Mouse (Mus musculus) myocyte (in vitro differentiated cells): Measurements from ENCODE around the gene Nsmce4a. TPM values are rescaled to one million over a fixed set of nuclear protein-coding genes. Genes with fewer than 3 reads are reported as not detected.

Experiments
- H3K27me3 ChIP-seq: one replicate; pipeline ENCODE4 v1.6.1; 2011; ENCODE audit not compliant: control insufficient read depth, insufficient read depth, insufficient read length
- H3K36me3 ChIP-seq: one replicate; pipeline ENCODE4 v1.6.1; 2011; ENCODE audit not compliant: control insufficient read depth, insufficient read depth
- H3K4me2 ChIP-seq: one replicate; pipeline ENCODE4 v1.6.1; 2011; ENCODE audit warnings: low read depth, control low read depth
- H3K4me3 ChIP-seq: one replicate; pipeline ENCODE4 v1.5.1; 2011; ENCODE audit warnings: mild to moderate bottlenecking, control low read depth, moderate library complexity
- H3K79me2 ChIP-seq: one replicate; pipeline ENCODE4 v1.6.1; 2011; ENCODE audit not compliant: control insufficient read depth, insufficient read depth
- H3ac ChIP-seq: one replicate; pipeline ENCODE4 v1.6.1; 2011; ENCODE audit not compliant: control insufficient read depth, insufficient read length
- CEBPB ChIP-seq: IDR thresholded peaks from 2 replicates; pipeline ENCODE4 v1.6.1; 2011; ENCODE audit warnings: mild to moderate bottlenecking, moderate library complexity; ENCODE audit not compliant: poor library complexity, insufficient read depth, severe bottlenecking
- E2F4 ChIP-seq: IDR thresholded peaks from one replicate; pipeline ENCODE4 v1.6.1; 2011; ENCODE audit warnings: mild to moderate bottlenecking, control low read depth, moderate library complexity; ENCODE audit not compliant: insufficient read depth
- MAX ChIP-seq: IDR thresholded peaks from one replicate; pipeline ENCODE4 v1.6.1; 2011; ENCODE audit warnings: low read depth, mild to moderate bottlenecking, control low read depth
- MYOD1 ChIP-seq, 3 experiments: IDR thresholded peaks; one replicate each; pipeline ENCODE4 v1.6.1; 2011; ENCODE audit warnings: control low read depth in 2 of 3, low read depth in 2 of 3, mild to moderate bottlenecking in 2 of 3, moderate library complexity in 1 of 3; ENCODE audit not compliant: insufficient read length in 2 of 3, control insufficient read depth in 1 of 3
- MYOG ChIP-seq, 3 experiments: IDR thresholded peaks; one replicate each; pipeline ENCODE4 v1.6.1; 2011; ENCODE audit warnings: control low read depth in 2 of 3, low read depth in 2 of 3, mild to moderate bottlenecking in 2 of 3; ENCODE audit not compliant: insufficient read length in 2 of 3, control insufficient read depth in 1 of 3, insufficient read depth in 1 of 3
- POLR2A ChIP-seq: IDR thresholded peaks from one replicate; pipeline ENCODE4 v1.6.1; 2011; ENCODE audit warnings: low read depth, mild to moderate bottlenecking, control low read depth, moderate library complexity; ENCODE audit not compliant: insufficient read length
- POLR2AphosphoS2 ChIP-seq: IDR thresholded peaks from one replicate; pipeline ENCODE4 v1.6.1; 2011; ENCODE audit warnings: low read depth, control low read depth; ENCODE audit not compliant: insufficient read length
- REST ChIP-seq: IDR thresholded peaks from one replicate; pipeline ENCODE4 v1.6.1; 2011; ENCODE audit warnings: mild to moderate bottlenecking, control low read depth, moderate library complexity; ENCODE audit not compliant: insufficient read depth, insufficient read length
- SRF ChIP-seq: IDR thresholded peaks from one replicate; pipeline ENCODE4 v1.6.1; 2011; ENCODE audit warnings: low read depth; ENCODE audit not compliant: control insufficient read depth, insufficient read length
- TCF12 ChIP-seq: IDR thresholded peaks from one replicate; pipeline ENCODE4 v1.6.1; 2011; ENCODE audit warnings: mild to moderate bottlenecking, control low read depth; ENCODE audit not compliant: poor library complexity, insufficient read depth, severe bottlenecking
- TCF3 ChIP-seq: IDR thresholded peaks from one replicate; pipeline ENCODE4 v1.6.1; 2011; ENCODE audit warnings: low read depth, control low read depth; ENCODE audit not compliant: insufficient read length
- USF1 ChIP-seq: IDR thresholded peaks from one replicate; pipeline ENCODE4 v1.6.1; 2011; ENCODE audit warnings: low read depth, mild to moderate bottlenecking, control low read depth, moderate library complexity
- polyA plus RNA-seq: library from polyadenylated mRNA; unstranded; fragments of >200 nt; fragmentation: generic; extraction: Trizol; gene quantifications from one replicate; pipeline ENCODE4 v1.2.1, GENCODE M21; 2012; ENCODE audit warnings: missing spikeins

Gene Nsmce4a
- polyA plus RNA-seq, 1 experiment: 24.4 TPM

- Histone ChIP-seq H3K36me3 (no peaks in the 10 kb centered on the region), H3K27me3 (no peaks in the 10 kb centered on the region), H3K4me3 (no peak overlapping the region), H3K4me2 (no peak overlapping the region), H3ac (no peak overlapping the region), H3K79me2 (no peaks in the 10 kb centered on the region)
- peak in 2 of 3 experiments; percentile 23 to 62 for TF ChIP-seq MYOG (IDR thresholded peaks at IDR 0.05; ENCODE audit: control insufficient read depth in 1 of 3, insufficient read depth in 1 of 3, insufficient read length in 2 of 3, low read depth in 2 of 3)
- TF ChIP-seq MYOD1 (IDR thresholded peaks at IDR 0.05; ENCODE audit: control insufficient read depth in 1 of 3, insufficient read length in 2 of 3, low read depth in 2 of 3): peak in 2 of 3 experiments; percentile 9 to 78
- TF ChIP-seq POLR2A: no peak
Observed at GRCm38 (mm10) chr7:130568783-130569436, 4.0 kb downstream of the Nsmce4a start.

GRCm38 (mm10) chr7:130564596-130564995, 8.3 kb downstream of the Nsmce4a start:
- no peak for TF ChIP-seq MAX
- TF ChIP-seq TCF3: no peak
- no peak for TF ChIP-seq CEBPB
- no peak for TF ChIP-seq MYOD1 (IDR thresholded peaks at IDR 0.05; ENCODE audit: control insufficient read depth in 1 of 3, insufficient read length in 2 of 3, low read depth in 2 of 3)
- no peak for TF ChIP-seq E2F4
- no peak for TF ChIP-seq TCF12
- TF ChIP-seq POLR2A: no peak
- no peak for TF ChIP-seq MYOG (IDR thresholded peaks at IDR 0.05; ENCODE audit: control insufficient read depth in 1 of 3, insufficient read depth in 1 of 3, insufficient read length in 2 of 3, low read depth in 2 of 3)
- no peak for TF ChIP-seq REST
- TF ChIP-seq POLR2AphosphoS2: no peak
- TF ChIP-seq USF1: no peak
- TF ChIP-seq SRF: no peak
- Histone ChIP-seq H3K27me3 (no peaks in the 10 kb centered on the region), H3ac (no peak overlapping the region), H3K36me3 (no peaks in the 10 kb centered on the region), H3K4me2 (peak overlapping the region; percentile 16), H3K4me3 (no peak overlapping the region), H3K79me2 (no peaks in the 10 kb centered on the region)

- Histone ChIP-seq H3ac (no peak overlapping the region), H3K4me2 (no peak overlapping the region), H3K4me3 (no peak overlapping the region), H3K36me3 (no peaks in the 10 kb centered on the region), H3K79me2 (no peaks in the 10 kb centered on the region), H3K27me3 (no peaks in the 10 kb centered on the region)
- TF ChIP-seq MYOD1 (IDR thresholded peaks at IDR 0.05; ENCODE audit: control insufficient read depth in 1 of 3, insufficient read length in 2 of 3, low read depth in 2 of 3): no peak
- TF ChIP-seq POLR2AphosphoS2: no peak
- no peak for TF ChIP-seq REST
- no peak for TF ChIP-seq TCF3
- no peak for TF ChIP-seq MYOG (IDR thresholded peaks at IDR 0.05; ENCODE audit: control insufficient read depth in 1 of 3, insufficient read depth in 1 of 3, insufficient read length in 2 of 3, low read depth in 2 of 3)
- TF ChIP-seq USF1: no peak
- TF ChIP-seq TCF12: no peak
- no peak for TF ChIP-seq POLR2A
- TF ChIP-seq SRF: no peak
- TF ChIP-seq CEBPB: no peak
- no peak for TF ChIP-seq MAX
- no peak for TF ChIP-seq E2F4
Observed at GRCm38 (mm10) chr7:130563880-130564279, 9.0 kb downstream of the Nsmce4a start.

- Histone ChIP-seq H3K36me3 (no peaks in the 10 kb centered on the region), H3ac (no peak overlapping the region)
- TF ChIP-seq REST: no peak
- no peak for TF ChIP-seq MAX
- no peak for TF ChIP-seq POLR2AphosphoS2
- no peak for TF ChIP-seq E2F4
- no peak for TF ChIP-seq MYOG (IDR thresholded peaks at IDR 0.05; ENCODE audit: control insufficient read depth in 1 of 3, insufficient read depth in 1 of 3, insufficient read length in 2 of 3, low read depth in 2 of 3)
- no peak for TF ChIP-seq SRF
- no peak for TF ChIP-seq POLR2A
- no peak for TF ChIP-seq USF1
- no peak for TF ChIP-seq TCF12
- no peak for TF ChIP-seq MYOD1 (IDR thresholded peaks at IDR 0.05; ENCODE audit: control insufficient read depth in 1 of 3, insufficient read length in 2 of 3, low read depth in 2 of 3)
- no peak for TF ChIP-seq TCF3
- TF ChIP-seq CEBPB: no peak
Observed at GRCm38 (mm10) chr7:130563276-130563675, 9.6 kb downstream of the Nsmce4a start.

DNA sequence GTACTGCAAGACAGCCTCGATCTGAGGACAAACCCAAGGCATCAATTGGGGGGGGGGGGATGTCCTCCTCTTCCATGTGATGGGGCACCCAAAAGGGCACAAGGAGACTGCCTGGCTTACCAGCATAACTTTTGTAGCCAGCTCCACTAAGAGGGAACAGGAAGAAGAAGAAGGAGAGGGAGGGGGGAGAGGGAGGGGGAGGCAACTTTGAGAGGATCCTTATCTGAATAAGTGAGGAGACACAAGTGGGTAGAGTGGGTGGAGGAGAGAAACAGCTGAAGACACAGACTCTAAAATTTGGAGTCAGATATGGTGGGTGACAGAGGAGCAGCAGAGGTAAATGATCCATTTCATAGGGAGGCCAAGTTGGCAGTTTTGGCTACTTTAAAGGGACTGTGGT, 12.0 kb downstream of the Nsmce4a start:
- Histone ChIP-seq H3K36me3 (no peaks in the 10 kb centered on the region), H3K4me2 (no peak overlapping the region), H3K79me2 (no peaks in the 10 kb centered on the region), H3K27me3 (no peaks in the 10 kb centered on the region), H3ac (no peak overlapping the region), H3K4me3 (no peak overlapping the region)
- no peak for TF ChIP-seq SRF
- no peak for TF ChIP-seq USF1
- no peak for TF ChIP-seq CEBPB
- TF ChIP-seq POLR2A: no peak
- no peak for TF ChIP-seq E2F4
- no peak for TF ChIP-seq MYOD1 (IDR thresholded peaks at IDR 0.05; ENCODE audit: control insufficient read depth in 1 of 3, insufficient read length in 2 of 3, low read depth in 2 of 3)
- TF ChIP-seq MYOG (IDR thresholded peaks at IDR 0.05; ENCODE audit: control insufficient read depth in 1 of 3, insufficient read depth in 1 of 3, insufficient read length in 2 of 3, low read depth in 2 of 3): no peak
- no peak for TF ChIP-seq TCF3
- TF ChIP-seq REST: no peak
- no peak for TF ChIP-seq POLR2AphosphoS2
- TF ChIP-seq TCF12: no peak
- no peak for TF ChIP-seq MAX

More at GRCm38 (mm10) chr7:130563276-130563675, 9.6 kb downstream of the Nsmce4a start:
- Histone ChIP-seq H3K4me3 (no peak overlapping the region), H3K27me3 (no peaks in the 10 kb centered on the region), H3K4me2 (no peak overlapping the region), H3K79me2 (no peaks in the 10 kb centered on the region)
